Mouse (Mus musculus) hematopoietic stem cell, adult 5-6 weeks (primary cell): ENCODE measurements around the gene Abca14. TPM values are rescaled to one million over a fixed set of nuclear protein-coding genes. Genes with fewer than 3 reads are reported as not detected.

Experiments used
- ATAC-seq, 2 experiments: fragments of 125-278 bp in 1 of 2; replicated peaks in 1 of 2; 2 replicates each; pipeline ENCODE4 v1.8.0; 2016 to 2017; ENCODE audit warnings: inconsistent platforms in 2 of 2, mild to moderate bottlenecking in 2 of 2, moderate number of reproducible peaks in 2 of 2, low read depth in 1 of 2, moderate TSS enrichment in 1 of 2; ENCODE audit not compliant: low FRiP score in 2 of 2, poor library complexity in 2 of 2, severe bottlenecking in 2 of 2, insufficient read depth in 1 of 2, low TSS enrichment in 1 of 2
- total RNA-seq: library from RNA; stranded (forward); fragments of 172-1452, 232-1000 nt; gene quantifications from 2 replicates; pipeline ENCODE4 v1.2.3, GENCODE M21; 2017

The Abca14 gene
- total RNA-seq, result not detected in 2 replicates

DNA sequence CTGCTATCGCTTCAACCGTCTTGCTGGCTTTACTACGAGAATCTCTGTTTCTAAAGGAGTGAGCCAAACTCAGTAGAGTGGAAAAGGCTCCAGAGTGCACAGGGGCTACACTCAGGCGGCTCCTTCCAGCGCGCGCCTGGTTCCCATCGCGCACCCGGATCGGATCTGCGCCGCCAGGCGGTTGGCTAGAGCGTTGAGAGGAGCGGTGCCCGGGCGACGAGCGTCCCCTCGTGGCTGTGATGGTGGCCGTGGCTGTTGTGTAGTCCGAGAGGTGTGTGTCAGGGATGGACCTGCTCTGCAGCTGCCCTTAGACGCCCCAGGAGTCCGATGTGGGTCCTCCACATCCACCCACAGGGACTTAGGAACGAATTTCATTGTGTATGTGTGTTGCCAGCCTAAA is at the start of gene Abca14:
Abca14 (plus strand) TSS at position 173 of the 400 bp plus-strand sequence.
- ATAC-seq, result peak; percentile 32 to 52; a peak in 3 of 4 replicates

DNA sequence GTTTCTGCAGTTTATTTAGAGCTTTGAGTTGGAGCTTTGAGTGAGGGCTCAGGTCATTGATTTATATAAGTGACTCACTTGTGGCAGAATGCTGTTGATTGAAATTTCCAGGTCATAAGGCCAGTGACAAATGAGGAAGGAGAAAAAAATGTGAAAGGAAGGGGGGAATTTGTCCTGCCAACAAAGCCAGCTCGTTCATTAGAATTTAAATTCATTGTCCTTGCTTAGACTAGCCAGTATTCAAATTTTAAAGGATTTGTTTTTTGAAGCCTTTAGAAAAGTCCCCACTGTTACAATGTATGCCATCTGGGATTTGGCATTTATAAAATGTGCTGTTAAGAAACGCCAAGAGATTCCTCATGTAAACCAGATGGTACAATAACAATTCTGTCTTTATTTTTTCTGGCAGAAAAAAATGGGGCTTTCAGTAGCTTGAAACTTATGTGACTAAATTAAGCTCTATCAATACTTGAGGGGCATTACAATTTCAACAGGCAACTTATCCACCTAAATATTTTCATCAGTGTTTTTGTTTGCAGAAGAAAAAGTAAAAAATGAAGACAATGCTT is 46.8 kb upstream of the Abca14 start:
- no peak for ATAC-seq

DNA sequence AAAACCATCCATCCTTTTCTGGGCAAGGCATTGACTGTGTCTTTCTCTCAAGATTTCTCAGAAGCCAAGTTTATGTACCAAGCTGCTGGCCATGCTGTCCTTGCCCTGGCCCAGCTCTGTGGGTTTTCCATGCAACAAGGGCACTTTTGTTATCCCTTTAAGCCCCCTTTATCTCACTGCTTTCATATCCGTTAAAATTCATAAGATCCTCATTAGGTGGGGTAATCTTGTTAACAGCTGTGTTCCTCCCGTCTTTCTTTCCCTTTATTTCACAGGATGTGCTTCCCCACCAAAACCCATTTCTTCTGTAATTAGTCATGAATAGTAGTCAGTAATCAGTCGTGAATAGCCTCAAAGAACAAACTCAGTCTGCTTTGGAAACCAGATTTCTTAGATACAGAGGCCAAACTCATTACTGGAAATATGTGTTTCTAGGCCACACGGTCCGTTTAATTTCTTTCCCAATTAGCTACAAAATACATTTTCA is 46.1 kb upstream of the Abca14 start:
- no peak for ATAC-seq

DNA sequence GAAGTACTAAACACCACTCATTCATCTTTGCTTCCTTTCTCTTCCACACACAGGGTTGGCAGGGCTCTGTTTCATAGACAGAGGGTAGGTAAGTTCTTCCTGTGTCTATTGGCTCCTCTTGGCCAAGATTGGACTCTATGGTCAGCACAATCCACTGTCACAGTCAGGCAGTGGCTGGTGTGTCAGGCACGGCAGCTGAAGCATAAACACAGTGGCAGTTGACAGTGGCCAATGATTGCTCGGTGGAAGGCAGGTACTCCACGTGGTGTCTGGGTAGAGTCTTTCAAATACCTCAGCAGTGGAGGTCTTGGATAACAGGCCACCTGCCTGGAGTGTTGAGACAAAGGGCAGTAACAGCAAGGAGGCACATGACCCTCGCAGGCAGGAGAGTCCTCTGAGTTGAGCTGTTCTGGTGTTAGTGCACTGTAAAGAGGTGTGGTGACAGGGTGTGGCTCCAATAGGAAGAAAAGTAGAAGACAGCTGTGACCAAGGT is 45.6 kb upstream of the Abca14 start:
- no peak for ATAC-seq

DNA sequence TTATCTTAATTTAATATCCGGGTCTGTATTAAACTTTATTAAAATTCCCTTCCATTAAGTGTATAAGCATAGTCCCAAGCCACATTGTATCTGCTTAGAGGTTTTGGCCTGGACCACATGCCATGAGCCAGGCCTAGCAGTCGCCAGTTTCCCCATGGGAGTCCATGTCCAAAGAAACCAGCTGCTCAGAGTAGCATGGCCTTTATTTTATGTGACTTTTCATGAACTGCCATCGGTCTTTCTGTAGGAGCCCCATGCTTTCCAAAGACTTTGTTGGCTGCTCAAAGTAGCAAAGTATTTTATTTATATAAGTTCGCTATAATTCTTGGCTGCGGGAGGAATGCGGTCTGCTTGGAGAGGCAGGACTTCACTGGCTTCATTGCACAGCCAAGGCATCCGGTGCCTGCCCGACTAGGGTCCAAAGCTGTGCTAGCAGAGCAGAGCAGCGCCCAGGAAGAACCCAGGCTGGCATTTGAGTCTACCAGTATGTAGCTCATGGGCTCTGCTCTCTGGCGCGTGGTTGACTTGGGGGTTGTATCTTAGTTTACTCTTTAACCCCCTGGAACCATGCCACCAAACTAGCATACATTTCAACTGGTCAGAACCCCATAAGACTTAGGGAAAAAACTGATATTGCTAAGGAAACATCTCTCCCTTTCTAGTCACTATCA is 40.0 kb upstream of the Abca14 start:
- ATAC-seq, result no peak

DNA sequence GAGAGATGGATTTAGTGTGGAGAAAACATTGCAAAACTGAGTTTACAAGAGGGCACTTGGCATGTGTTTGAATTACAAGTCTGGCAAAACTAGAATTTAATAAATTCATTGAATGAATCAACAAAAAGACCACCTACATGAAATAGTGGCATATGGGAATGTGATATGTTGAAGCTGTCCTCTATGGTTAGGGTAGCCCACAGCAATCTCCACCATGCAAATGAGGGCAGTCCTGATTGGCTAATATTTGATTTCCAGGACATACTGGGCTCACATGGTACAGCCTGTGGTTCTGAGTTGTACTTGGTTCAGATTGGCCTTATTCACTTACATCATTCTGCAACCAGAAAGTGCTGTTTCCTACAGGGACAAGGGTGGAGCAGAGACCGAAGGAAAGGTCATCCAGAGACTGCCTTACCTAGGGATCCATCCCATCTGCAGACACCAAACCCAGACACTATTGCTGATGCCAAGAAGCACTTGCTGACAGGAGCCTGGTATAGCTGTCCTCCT is 31.5 kb upstream of the Abca14 start:
- no peak for ATAC-seq

DNA sequence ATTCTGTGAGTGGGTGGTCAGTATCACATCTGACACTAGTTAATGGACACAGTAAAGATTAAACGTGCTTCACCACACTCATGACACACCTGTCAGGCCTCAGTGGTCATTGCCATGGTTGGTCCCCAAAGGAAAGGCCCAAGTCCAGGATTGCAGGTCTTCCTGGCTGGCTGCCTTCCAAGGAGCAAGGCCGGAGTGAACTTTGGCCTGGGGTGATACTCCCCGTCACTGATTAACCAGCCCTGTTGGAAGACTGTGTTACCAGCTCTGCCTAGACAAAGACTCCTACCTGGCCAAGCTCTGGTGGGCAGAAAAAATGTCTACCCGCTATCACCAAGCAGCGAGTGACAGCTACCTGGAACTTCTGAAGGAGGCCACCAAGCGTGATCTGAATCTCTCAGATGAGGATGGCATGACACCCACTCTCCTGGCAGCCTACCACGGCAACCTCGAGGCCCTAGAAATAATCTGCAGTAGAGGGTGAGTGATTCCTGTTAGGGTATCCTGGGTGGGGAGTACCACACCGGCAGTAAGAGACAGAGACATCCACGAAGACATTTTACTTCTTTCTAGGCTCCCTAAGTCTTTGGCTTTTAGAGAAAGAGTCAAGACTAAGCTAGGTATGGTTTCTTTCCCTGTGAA is 30.0 kb upstream of the Abca14 start, which contains the start of gene Anks4b:
Anks4b (plus strand) TSS at position 256 of the 642 bp plus-strand sequence.
- no peak for ATAC-seq

DNA sequence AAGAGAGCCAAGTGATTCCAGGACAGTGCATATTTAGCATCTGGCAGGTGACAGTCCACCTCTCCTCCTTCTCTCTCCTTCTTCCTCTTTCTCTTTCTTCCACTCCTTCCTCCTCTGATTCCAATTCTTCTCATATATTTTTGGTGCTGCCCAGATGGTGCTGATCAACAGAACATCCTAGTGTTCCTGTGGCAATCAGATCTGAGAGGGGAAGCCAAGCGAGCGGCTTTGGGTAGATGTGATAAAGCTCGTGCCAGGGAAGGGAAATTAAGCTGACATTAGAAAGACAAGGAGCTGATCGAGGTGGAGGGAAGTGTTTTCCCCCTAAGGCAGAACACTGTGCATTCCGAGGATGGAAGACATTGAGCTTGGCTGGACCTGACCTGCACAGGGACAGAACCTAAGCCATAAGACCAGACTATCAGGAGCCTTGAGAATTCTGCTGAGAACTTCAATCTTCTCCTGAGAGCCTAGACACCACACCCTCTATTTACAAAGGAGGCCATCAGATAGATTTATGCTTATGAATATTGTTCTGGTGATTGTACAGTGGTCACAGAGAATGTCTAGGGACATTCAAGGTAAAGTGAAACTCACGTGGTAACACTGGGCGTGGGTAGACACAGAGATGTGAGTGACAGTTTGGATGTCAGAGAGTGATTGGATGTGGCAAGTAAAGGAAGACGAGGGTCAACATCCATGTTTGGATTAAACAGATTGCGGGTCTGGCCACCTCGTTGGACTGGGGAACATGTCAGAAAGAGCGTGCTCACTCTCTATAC is 28.8 kb upstream of the Abca14 start:
- no peak for ATAC-seq

DNA sequence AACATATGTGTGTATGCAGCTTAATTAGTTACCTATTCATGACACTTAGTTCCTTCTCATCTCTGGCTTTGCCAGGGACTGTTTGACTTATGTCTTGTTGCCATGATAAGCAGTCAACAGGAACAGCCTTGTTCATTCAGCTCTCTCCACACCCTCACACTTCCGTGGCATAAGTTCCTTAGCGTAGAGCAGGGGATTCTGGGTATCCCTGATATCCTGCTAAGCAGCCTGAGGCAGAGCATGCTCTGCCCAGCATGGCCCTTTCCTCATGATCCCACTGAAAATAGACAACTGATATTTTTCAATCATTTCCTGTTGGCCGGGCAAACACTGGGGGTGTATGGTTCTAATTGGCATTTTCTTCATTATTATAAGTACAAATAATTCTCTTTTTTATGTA is 26.1 kb upstream of the Abca14 start:
- ATAC-seq, result no peak

DNA sequence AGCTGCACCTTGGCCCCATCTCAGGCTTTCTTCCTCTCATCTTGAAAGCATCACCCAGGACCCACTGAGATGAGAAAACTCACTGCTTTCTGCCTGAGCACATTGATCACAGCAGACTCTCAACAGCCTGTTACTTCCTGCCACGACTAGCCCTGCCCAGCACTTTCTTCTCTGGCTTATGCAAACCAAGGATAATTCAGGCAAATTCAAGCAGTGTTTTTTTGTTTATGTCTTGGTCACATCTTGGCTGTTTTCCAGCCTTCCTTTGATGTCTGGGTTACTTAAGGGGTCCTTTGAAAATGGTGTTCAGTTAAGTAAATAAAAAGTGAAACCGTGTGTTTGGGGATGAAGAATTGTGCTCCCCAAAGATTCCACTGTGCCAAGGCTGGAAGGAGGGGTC is 24.8 kb upstream of the Abca14 start:
- no peak for ATAC-seq

DNA sequence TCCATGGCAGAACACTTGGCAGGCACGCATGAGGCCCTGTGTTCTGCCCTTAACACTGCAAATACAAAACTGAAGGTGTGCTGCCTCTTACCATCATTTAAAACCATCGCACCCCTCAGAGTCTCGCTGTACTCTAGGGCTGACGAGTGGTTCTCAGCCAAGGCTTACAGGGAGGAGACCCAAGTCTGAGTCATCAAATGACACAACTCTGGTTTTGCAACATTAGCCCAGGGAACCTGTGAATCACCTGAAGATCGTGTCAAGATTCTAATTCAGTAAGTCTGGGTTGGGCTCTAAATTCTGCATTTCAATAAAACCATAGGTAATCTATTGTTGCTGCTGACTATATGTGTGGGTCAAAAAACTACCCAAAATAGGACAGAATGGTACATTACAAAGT is 23.2 kb upstream of the Abca14 start:
- ATAC-seq, result no peak

DNA sequence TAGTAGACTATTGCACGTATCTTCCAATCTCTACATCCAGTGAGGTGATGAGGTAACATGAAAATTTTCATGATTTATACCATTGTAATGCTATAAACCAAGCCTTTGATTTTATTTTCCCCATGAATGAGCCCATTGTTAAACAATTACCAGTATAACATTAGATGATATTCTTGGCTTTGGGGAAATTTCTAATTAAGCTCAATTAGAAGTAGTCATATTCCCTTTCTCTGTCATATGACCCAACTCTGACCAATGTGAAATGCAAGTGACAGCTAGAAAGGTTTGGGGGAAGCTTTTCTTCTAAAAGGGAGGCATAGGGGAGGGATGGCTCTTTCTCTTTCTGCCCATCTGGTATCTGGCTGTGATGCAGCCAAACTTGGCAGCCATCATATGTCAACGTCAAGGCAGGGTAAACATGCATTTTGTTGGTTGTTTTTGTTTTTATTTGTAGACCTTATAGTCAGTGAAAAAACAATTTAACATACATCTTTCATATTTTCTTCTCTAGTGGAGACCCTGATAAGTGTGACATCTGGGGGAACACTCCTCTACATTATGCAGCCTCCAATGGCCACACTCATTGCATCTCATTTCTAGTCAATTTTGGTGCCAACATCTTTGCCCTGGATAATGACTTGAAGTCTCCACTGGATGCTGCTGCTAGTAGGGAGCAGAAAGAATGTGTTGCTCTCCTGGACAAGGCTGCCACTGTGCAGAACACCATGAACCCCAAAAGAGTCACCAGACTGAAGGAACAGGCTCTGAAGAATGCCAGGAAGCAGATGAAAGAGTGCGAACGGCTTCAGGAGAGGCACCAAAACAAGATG is 22.1 kb upstream of the Abca14 start:
- ATAC-seq, result no peak

DNA sequence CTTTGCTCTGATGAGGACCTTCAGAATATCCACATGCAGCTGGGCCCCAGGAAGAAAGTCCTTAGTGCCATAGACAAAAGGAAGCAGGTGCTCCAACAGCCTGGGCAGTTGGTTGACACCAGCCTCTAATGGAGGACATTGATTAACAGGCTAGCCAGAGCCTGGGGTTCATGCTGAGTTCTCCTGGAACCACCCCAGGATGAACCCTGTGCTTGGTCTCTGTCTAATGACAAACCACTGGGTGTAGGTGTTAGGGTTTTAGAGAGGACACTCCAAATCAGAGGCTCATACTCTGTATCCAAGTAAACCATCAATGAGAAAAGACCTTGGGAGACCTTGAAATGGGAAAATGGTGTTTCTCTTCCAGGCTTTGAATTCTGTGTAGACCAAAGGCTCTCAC is 20.9 kb upstream of the Abca14 start:
- ATAC-seq, result no peak

DNA sequence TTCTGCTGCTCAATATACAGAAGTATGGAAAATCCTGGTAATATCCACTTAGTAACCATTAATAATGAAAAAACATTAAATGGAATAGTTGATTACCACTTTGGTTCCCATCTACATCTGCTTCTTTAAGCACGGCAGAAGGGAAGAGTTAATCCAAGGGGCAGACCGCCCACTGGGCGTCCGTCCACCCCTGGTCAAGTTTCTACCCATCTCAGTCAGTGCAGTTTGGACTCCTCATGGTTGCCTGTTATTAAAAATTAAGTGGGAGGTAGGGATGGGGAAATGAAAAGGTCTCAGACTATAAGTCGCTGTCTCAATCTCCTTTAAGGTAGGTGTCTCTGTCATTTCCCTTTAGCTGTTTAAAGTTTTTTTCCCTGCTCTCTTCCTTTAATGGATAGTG is 14.8 kb upstream of the Abca14 start:
- ATAC-seq, result no peak

DNA sequence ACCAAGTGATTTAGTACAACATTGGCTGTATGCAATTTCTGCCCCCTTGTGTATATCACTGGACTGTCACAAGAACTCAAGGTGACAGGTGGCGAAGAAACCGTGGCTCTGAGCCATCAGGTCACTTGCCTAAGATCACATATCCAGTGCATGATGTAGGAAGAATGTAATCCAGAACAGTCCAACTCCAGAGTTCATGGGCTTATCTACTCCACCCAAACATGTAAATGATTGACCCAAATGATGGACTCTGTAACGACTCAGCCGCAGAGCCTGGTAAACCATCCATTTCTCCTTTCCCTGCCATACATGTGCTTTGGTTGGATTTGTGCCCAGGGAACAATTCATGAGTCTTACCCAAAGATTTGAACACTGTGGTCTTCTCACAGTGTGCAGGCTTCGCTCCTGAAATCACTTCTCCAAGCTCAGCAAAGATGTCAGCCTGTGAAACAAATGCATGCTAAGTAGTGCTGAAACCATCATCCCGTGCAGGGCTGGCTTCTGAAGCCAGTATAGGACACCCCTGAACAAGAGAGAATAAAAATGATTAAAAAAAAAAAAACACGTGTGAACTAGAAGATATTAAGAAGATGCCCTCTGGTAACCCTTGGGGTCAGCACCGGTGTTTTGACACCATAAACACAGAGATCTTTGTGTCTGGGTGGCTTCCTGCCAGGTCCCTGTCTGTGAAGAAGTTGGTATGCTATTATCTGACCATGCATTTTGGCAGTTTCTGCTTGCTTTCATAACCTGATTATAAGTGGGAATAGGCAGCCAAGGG is 14.2 kb upstream of the Abca14 start:
- ATAC-seq, result no peak

DNA sequence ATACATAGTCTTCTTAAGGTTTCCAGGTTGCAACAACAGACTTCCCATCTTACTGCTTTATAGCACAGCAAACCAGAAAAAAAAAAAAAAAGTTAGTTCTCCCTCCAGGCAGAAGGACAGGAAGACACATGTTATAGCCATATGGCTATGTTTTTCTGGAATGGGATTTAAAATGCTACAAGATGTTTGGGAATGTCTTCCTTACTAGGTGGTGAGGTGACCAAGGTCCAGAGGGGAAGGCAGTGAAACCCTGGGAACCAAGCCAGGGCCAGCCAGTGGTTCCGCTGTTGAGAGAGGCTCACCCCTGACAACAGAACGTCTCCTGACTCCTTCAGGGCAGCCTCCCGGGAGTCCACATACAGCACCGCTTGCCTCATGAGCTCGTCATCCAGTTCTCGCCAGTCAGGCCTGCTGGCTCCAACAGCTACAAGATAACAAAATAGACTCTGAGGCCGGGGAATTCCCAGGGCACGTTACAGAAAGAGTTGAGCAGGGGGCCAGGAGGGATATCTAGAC is 13.6 kb upstream of the Abca14 start:
- ATAC-seq, result no peak
